Mouse (Mus musculus) CD4-positive, CD25-positive, alpha-beta regulatory T cell, adult 4 months (primary cell): ENCODE measurements around the gene Eef1a2. TPM values are rescaled to one million over a fixed set of nuclear protein-coding genes. Genes with fewer than 3 reads are reported as not detected.

Source experiments
- ATAC-seq: one replicate; pipeline ENCODE4 v1.8.0; 2017
- polyA plus RNA-seq, 2 experiments: library from polyadenylated mRNA; unstranded; fragments of 100-300 nt; shearing (Covaris generic); gene quantifications; one replicate each; pipeline ENCODE4 v1.2.1; 2017

Gene Eef1a2
- polyA plus RNA-seq, 2 experiments from 2014 or later, result not detected

- ATAC-seq, result no peak
Measured at GRCm38 (mm10) chr2:181128963-181129362, 27.9 kb downstream of the Eef1a2 start.

- no peak for ATAC-seq
Measured at GRCm38 (mm10) chr2:181127786-181128185, 29.0 kb downstream of the Eef1a2 start.

GRCm38 (mm10) chr2:181125726-181126455, 30.9 kb downstream of the Eef1a2 start:
- no peak for ATAC-seq

- no peak for ATAC-seq
Measured at GRCm38 (mm10) chr2:181122642-181123041, 34.2 kb downstream of the Eef1a2 start.

- no peak for ATAC-seq
Measured at GRCm38 (mm10) chr2:181120922-181121449, 35.8 kb downstream of the Eef1a2 start.

- no peak for ATAC-seq
Measured at GRCm38 (mm10) chr2:181119952-181120351, 36.9 kb downstream of the Eef1a2 start.

- ATAC-seq, result no peak
Measured at GRCm38 (mm10) chr2:181116436-181116835, 40.4 kb downstream of the Eef1a2 start.

- ATAC-seq, result no peak
Measured at GRCm38 (mm10) chr2:181115367-181115766, 41.4 kb downstream of the Eef1a2 start.

GRCm38 (mm10) chr2:181113762-181114361, 43.0 kb downstream of the Eef1a2 start:
- no peak for ATAC-seq

- no peak for ATAC-seq
Measured at GRCm38 (mm10) chr2:181111665-181112064, 45.1 kb downstream of the Eef1a2 start.

- no peak for ATAC-seq
Measured at GRCm38 (mm10) chr2:181104111-181104510, 52.7 kb downstream of the Eef1a2 start.

GRCm38 (mm10) chr2:181102161-181102560, 54.7 kb downstream of the Eef1a2 start:
- no peak for ATAC-seq

- no peak for ATAC-seq
Measured at GRCm38 (mm10) chr2:181101626-181102025, 55.2 kb downstream of the Eef1a2 start.

- ATAC-seq, result no peak
Measured at GRCm38 (mm10) chr2:181100087-181100486, 56.7 kb downstream of the Eef1a2 start.

Other genes starting within 250 kb of the Eef1a2 start
- 1 to 10 TPM; 7.5 to 9.2 TPM for gene Ythdf1, start 236.1 kb downstream of the Eef1a2 start, polyA plus RNA-seq
- gene Birc7, start 228.0 kb downstream of the Eef1a2 start, polyA plus RNA-seq, result not detected
- gene Nkain4, start 202.3 kb downstream of the Eef1a2 start, polyA plus RNA-seq, result not detected
- gene Arfgap1, start 189.8 kb downstream of the Eef1a2 start, polyA plus RNA-seq, result 10 to 100 TPM; 42.6 to 73.0 TPM
- gene Col20a1, start 170.5 kb downstream of the Eef1a2 start, polyA plus RNA-seq, result under 1 TPM; 0.36 to 0.38 TPM
- not detected for gene Chrna4, start 113.5 kb downstream of the Eef1a2 start, polyA plus RNA-seq
- gene Kcnq2, start 21.7 kb downstream of the Eef1a2 start, polyA plus RNA-seq, result not detected
- 100 to 1,000 TPM; 138 to 145 TPM for gene Ppdpf, start 30.2 kb upstream of the Eef1a2 start, polyA plus RNA-seq
- under 1 TPM in 1 of 2 experiments, not detected in 1; 0.08 TPM for gene Ptk6, start 45.8 kb upstream of the Eef1a2 start, polyA plus RNA-seq
- under 1 TPM; 0.42 to 0.70 TPM for gene Srms, start 56.2 kb upstream of the Eef1a2 start, polyA plus RNA-seq
- gene Fndc11, start 63.0 kb upstream of the Eef1a2 start, polyA plus RNA-seq, result 1 to 10 TPM in 1 of 2 experiments, not detected in 1; 1.3 TPM
- gene Helz2, start 85.0 kb upstream of the Eef1a2 start, polyA plus RNA-seq, result 10 to 100 TPM; 19.7 to 25.9 TPM
- gene Gmeb2, start 131.0 kb upstream of the Eef1a2 start, polyA plus RNA-seq, result 1 to 10 TPM; 9.5 to 9.7 TPM
- gene Stmn3, start 157.5 kb upstream of the Eef1a2 start, polyA plus RNA-seq, result not detected
- 10 to 100 TPM; 42.4 to 44.3 TPM for gene Rtel1, start 162.7 kb upstream of the Eef1a2 start, polyA plus RNA-seq
- gene Zgpat, start 207.9 kb upstream of the Eef1a2 start, polyA plus RNA-seq, result 10 to 100 TPM; 16.4 to 23.4 TPM
- gene Arfrp1, start 208.4 kb upstream of the Eef1a2 start, polyA plus RNA-seq, result 10 to 100 TPM; 67.6 to 76.2 TPM
- 100 to 1,000 TPM; 302 to 371 TPM for gene Lime1, start 223.1 kb upstream of the Eef1a2 start, polyA plus RNA-seq